Mouse (Mus musculus) lung, postnatal 14 days (tissue): ENCODE data around the gene Ppp1ca.

ENCODE experiments used
- DNase-seq: peaks from one replicate; pipeline ENCODE4 v3.0.0; 2021

The Ppp1ca gene

DNA sequence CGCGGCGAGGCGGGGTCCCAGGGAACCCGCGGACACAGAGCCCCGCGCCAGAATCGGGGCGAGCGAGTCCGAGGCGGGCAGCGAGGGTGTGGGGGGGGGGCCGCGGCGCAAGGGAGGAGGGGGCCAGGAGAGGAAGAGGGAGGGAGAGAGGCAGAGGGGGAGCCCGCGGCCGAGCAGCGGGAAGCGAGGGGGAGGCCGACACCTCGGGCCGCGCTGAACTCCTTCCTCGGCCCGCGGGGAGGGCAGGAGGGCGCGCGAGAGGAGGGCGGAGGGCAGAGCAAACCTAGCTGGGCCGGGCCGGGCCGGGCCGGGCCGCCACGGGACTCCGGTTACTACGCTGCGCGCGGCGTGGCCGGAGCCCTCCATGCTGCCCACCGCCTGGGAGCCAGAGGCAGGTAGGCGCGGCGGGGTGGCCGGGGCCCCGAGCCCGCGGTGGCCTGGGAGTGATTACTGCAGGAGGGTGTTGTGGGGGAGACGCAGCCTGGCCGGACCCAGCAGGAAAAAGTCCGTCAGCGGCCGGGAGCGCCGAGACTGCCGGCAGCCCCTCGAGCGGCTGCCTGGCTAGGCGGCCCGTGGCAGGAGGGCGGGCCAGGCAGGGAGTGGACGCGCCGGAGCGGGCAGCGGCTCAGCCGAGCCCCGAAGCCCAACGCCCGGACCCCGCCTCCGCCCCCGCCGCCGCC is 23.0 kb downstream of the Ppp1ca start:
- DNase-seq, result no peak

DNA sequence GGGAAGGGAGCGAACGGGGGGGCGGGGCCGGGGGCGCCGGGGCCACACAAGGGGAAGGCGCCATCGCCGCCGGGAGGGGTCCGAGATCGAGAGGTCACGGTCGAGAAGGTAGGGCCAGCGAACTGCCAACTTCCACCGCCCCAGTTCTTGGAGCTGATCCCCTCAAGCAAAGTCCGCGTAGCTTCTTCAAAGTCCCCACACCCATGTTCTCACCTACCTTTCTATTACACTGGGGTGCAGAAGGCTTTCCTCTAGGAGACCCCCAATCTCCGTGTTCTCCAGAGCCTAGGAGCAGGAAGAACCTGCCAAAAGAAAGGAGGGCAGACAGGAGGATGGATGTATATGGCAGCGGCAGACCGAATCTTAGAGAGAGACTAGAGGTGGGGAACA is 23.6 kb downstream of the Ppp1ca start:
- no peak for DNase-seq

DNA sequence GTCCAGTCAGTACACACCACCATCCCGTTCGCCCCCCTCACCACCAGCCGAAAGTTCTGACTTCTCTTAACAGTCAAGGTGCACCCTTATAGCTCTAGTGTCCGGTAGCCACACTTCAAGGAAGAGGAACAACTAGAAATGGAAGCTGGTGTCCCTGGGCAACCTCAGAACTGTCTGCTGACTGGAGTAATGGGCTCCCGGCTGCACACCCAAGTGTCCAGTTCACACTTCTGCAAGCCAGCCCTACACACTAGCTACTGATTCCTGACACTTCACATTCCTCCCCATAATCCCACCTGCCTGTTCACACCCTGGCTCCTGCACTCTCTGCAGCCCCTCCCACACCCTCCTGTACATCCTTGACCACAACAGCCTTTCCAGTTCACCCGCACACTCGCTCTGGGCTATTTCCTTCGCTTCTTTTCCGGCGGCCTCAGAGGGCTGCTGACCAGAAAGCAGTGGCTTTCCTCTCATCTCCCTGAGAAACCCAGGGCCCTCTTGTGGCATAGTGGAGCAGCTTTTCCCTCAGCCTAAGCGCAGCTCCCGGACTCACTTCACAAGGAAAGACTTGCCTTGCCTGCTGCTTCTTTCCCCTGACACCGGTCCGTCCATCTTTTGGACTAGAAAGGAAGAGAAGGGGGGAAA is 24.3 kb downstream of the Ppp1ca start:
- DNase-seq, result peak; percentile 61

DNA sequence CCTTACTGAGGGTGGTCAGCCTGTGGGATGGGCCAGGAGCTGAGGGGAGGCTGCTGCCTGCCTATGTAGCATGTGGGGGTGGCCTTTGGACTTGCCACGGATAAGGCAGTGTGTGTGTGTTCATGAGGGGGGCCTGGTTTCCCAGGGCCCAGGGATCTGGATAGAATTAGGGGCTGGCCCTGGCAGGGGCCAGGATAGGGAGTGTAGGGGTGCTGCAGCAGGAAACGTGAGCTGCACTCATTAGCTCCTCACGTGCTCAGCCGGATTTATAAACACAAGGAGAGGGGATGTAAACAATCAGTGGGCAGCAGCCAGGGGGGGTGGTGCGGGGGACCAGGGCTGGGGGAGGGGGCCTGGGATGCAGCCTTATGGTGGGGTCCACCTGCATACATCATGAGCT is 25.3 kb downstream of the Ppp1ca start:
- DNase-seq, result no peak

DNA sequence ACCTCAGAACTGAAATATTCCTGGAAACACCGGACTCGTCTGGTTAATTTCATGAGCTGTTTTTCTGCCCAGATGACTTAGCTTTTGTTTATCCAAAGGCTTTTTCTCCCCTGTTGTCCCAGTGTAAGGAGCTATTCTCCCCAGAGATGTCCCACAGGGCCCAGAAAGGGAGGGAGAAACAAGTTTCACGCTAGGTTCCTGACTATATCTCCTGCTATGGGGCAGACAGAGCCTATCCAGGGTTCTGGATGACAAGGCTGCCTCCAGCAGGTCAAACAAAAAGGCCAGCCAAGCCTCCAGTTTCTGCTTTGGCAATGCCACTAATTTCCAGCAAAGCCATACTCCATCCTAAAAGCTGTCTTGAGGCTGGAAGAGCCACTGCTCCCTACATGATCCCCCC is 26.0 kb downstream of the Ppp1ca start:
- DNase-seq, result no peak

DNA sequence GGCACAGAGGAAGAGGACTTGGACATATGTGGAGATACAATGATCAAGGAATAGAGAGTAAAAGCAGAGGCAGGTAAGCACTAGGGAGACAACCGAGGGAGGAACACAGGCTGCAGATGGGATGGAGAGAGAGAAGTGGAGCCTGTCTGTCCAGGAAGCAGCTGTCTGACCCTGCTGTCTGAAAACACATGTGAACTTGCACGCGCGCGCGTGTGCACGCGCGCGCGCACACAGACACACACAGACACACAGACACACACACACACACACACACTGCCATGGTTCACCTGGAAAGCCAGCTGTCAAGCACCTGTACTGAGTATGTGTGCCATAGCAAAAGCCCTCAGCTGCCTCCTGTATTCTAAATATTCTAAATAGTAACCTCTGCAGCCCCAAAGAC is 26.4 kb downstream of the Ppp1ca start:
- DNase-seq, result no peak

DNA sequence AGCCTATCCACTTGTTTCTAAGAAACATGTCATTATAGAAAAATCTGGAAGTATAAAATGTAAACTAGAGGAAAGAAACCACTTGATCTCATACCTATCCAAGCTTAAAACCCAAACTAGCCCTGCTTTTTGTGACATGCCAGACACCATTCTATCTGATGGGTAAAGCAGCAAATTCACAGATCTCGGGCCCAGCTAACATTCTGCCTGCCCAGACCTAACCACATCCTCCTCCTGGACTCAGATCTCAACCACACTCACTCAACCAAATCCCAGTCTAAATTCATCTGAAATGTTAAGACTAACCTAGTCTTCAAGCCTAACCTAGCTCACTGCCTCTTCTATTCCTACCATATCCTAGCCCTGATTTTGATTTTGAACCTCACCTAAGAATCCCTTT is 26.9 kb downstream of the Ppp1ca start:
- no peak for DNase-seq

DNA sequence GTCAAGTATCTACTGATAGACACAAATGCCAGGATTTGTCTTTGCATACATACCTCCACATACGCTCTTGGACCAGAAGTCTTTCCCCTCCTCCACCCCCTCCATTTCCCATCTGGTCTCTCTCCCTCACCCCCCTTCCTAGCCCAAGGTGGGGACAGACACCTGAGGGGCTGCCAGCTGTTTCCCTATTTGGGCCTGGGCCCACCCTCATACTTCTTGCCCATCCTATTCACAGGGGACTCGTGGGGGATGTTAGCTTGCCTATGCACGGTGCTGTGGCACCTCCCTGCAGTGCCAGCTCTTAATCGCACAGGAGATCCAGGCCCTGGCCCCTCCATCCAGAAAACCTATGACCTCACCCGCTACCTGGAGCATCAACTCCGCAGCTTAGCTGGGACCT is 28.1 kb downstream of the Ppp1ca start:
- no peak for DNase-seq

DNA sequence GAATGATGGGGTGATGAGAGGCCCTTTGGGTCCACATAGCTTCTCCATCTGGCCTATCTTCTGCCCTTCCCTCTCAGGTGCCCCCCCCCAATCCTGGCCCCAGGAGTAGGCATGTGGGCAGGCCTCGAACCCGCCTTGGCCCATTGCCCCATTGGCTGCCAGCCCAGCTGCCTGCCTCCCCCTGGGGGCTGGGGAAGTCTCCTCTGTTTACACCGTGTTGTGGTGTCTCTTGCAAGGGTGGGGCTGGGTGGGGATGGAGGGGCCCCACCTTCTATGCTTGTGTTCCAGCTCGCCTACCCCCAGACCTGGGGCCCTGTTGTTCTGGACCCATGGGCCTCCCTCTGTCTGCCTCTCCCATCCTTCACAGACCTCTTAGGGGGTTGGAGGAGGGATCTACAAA is 28.6 kb downstream of the Ppp1ca start:
- DNase-seq, result peak; percentile 59

DNA sequence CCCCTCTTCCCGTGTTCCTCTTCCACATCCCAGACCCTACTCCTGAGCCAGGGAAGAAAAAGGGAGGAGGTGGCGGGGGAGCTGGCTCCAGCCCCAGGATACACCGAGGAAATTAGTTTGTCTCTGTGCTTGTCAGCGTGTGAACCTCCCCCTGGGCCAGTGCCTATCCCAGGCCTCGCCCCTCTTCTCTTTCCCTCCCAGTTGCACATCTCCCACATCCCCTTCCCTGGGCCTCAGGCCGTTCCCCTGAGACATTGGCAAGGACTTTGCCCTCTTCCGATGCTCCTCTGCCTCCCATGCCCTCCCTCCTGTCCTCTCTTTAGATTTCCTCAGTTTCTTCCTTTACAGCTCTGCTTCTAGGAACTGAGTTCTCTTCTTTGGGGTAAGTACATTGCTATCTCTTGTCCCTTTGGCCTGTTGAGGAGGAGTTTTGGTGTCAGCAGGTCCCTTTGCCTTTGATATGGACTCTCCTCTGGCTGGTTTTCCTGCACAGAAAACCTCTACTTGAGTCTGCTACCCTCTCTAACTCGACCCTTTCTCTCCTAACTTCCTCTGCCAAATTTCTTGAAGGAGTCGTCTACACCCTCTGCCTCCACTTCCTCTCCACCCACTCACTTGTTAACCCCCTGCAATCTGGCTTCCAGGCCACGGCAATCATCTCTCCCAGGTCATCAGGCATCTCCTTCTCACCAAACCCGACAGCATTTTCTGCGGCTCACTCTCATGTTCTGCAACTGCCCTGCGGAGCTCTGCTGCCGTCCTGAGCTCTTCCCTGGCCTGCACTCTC is 29.3 kb downstream of the Ppp1ca start:
- peak; percentile 53 for DNase-seq

DNA sequence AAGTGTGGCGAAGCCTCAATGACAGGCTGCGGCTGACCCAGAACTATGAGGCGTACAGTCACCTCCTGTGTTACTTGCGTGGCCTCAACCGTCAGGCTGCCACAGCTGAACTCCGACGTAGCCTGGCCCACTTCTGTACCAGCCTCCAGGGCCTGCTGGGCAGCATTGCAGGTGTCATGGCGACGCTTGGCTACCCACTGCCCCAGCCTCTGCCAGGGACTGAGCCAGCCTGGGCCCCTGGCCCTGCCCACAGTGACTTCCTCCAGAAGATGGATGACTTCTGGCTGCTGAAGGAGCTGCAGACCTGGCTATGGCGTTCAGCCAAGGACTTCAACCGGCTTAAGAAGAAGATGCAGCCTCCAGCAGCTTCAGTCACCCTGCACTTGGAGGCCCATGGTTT is 30.3 kb downstream of the Ppp1ca start:
- no peak for DNase-seq

DNA sequence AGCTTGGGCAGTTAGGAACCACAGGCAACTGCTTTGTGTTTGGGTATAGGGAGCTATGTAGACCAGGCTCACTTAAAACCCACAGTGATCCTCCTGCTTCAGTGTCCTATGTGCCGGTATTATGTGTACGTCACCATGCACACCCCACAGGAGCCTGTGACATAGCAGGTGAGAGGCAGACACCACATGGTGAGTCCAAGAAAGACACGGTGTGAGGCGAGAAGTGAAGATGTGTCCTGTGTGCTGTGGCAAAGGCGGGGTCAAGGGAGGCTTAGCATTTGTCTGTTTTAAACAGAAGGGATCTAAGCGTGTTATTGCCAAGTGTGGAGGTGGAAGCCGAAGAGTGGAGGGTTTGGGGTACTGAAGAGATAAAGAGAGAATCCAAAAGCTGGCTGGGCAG is 34.9 kb downstream of the Ppp1ca start:
- DNase-seq, result no peak

DNA sequence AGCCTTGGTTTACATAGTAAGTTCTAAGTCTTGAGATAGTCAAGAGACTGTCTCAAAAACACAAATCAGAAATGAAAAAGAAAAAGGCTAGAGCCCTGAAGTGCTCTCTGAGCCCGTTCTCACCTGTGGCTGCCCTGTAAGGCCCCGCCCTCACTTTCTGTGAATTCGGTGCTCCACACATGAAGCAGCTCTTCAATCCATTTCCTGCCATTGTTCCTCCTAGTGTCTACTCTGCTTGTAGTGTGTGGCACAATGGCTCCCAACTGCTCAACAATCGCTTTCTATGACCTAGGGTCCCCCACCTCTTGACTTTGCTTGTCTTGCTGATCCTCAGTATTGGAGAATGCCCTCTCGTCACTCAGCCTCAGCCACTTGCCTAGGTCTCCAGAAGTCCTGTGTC is 35.6 kb downstream of the Ppp1ca start:
- no peak for DNase-seq

DNA sequence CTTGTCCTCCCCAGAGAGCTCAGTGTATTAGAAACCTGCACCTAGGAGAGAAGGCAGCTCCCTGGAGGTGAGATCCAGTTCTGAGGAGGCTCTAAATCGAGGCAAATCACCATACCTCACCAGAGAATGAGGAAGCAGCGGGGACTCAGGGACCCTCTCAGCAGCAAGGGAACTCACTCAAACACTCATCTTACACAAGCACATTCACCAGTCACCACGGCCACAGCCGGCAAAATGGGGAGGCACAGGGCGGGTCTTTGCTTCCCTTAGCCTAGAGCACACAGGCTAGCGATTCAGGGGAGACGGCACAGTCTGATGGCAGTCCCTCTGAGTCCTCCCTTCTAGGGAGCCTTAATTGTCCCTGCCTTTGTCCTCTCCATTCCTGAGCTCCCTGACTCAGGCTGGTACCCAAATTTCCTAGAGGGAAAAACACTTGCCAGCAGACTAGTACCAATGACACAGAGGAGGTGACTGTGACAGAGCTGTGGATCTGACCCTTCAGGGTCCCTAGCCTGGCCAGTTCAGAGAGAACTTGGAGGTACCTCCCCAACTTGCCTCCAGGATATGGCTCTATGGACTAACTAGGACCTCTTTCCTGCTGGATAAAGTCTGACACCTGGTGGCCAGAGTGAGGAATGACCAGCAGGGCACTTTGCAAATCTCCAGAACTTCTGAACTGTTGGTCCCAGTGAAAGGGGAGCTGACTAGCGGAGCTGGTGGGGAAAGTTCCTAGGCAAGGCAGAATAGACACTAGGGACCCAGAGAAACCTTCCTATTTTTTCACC is 36.2 kb downstream of the Ppp1ca start:
- peak; percentile 81 for DNase-seq

DNA sequence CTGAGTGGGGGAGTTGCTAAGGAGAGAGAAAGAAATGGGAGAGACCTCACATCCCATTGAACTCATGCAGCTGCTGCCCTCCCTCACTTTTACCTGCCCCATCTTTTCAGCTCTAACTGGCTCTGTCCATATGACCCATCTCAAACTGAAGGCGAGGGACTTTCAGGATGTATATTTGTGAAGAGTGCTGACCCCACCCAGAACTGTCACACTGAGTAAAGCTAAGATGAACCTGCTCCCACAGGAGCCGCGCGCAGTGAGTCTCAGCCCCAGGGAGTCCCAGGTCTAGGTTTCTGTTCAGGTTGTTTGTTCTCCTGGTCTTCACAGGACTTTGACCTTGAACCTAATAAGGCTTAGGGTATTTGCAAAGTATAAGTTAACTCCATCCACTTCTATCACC is 37.0 kb downstream of the Ppp1ca start:
- DNase-seq, result no peak

DNA sequence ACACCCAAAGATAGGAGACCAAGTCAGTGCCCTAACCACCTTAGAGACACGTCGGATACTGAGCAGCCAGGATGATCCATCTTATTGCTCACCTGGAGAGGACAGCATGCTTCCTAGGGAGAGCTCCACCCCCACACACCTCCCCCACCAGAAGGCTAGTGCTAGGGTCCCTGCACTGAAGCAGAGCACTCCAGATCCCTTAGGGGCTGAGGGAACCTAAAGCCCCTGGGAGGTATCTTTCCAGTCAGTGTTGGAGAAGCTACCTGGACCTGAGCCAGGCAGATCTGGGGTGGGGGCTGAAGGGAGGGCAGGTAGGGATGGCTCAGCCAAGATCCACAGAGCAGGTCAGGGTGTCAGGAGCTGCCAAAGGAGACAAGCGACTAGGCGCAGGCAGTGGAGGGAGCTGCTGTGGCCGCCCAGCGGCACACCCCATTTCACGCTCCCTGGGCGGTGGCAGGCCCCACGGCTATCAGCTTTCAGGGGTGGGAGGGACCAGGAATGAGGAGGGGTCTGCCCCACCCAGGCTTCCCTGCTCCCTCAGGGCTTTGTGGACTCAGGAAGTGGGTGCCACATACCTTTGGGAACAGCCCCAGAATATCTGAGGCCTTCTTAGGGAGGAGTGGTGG is 37.7 kb downstream of the Ppp1ca start:
- DNase-seq, result no peak

DNA sequence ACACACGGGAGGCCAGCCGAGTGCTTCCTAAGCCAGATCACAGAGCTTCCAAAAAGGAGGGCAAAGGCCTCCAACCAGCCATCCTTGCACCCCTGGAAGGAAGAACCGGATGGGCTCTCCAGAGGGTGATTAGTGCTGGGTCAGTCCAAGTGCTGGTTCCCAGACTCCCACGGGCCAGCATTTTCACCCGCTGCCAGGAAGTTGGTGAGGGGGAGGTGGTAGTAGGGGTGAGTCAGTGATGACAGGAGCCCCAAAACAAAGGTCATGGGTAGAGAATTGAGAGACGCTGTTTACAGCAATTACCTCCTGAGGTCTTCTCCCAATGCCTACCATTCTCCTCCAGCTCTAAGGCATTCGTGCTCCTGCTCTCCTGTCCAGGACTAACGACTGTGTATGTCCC is 38.5 kb downstream of the Ppp1ca start:
- no peak for DNase-seq

DNA sequence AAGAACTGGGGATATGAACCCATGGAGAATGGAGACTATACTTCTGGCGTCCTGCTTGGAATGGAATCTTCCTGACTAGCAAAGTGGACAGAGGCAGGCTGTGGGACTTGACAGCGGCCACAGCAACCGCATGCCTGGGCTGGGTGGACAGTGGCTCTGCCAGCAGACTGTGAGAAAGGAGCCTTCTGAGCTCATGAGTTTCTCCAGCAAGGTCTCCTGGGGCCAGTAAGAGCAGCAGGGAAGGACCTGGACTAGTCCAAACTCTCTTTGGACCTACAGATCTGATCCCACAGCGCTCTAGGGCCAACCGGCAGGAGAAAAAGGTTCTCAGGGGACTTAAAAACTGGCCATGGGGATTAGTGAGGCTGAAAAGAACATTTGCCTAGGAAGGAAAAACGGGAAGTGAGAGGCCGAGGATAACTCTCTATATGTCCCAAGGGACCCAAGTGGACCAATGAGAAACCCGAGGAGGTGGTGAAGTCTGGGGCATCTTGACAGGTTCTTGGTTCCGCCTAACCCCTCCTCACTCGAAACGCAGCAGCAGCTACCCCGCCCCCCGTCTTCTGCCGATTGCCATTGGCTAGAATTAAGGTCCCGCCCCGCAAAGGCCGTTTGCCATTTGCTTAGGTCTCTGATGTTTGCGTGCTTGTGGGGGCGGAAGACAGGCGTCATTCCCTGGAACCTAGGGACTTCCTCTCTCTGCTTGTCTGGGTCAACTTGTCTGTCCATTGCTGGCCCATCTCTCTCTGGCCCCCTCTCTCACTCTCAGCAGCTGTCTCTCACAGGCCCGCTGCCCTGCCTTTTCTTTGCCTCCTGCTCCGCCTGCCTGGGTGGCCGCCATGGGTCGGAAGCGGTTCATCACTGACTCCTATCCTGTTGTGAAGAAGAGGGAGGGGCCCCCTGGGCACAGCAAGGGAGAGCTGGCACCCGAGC is 39.7 kb downstream of the Ppp1ca start, which contains the start of gene Pold4:
Gene Pold4 (plus strand): TSS at position 647 of the 933 bp plus-strand sequence.
- DNase-seq, result peak; percentile 99

DNA sequence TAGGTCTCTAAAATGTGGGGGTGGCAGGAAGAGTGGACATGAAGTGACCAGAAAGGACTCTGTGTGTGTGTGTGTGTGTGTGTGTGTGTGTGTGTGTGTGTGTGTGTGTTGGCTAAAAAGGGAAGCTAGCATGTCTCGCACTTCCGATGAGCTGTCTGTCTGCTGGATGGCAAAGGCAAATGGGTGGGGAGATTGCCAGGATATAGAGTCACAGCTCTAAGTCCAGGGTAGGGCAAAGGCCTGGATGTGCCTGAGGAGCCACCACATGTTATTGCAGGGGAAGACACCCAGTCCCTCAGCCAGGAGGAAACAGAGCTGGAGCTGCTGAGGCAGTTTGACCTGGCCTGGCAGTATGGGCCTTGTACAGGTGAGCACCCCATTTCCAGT is 40.3 kb downstream of the Ppp1ca start:
- DNase-seq, result no peak

DNA sequence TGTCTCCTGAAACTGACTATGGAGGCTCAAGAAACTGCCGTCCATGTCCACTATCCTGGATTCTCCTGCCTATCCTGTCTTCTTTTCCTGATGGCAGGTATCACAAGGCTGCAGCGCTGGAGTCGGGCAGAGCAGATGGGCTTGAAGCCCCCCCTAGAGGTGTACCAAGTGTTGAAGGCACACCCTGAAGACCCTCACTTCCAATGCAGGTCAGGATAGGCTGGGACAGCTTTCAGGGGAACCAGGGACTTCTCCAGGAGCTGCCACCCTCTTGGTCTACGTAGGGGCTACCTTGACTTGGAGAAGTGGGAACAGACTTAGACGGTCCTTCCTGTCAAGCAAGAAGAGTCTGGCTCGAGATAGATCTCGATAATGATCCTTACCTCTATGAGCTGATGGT is 40.8 kb downstream of the Ppp1ca start:
- DNase-seq, result no peak

DNA sequence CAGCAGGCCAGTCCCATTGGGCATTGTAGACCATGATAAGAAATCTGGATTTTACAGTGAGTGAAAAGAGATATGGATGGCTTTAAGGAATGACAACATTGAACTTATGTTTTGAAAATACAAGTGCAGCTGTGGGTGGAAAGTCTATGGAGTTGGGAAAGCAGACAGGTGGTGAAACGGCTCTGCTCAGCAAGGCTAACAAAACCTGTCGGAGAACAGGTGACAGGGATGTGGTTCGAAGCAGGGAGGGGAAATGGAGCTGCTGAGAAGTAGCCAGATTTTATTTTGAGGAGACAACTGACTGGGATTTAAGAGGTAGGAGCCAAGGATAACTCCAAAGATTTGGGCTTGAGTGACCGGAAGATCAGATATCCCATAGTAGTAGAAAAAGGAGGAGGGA is 42.7 kb downstream of the Ppp1ca start:
- DNase-seq, result no peak

DNA sequence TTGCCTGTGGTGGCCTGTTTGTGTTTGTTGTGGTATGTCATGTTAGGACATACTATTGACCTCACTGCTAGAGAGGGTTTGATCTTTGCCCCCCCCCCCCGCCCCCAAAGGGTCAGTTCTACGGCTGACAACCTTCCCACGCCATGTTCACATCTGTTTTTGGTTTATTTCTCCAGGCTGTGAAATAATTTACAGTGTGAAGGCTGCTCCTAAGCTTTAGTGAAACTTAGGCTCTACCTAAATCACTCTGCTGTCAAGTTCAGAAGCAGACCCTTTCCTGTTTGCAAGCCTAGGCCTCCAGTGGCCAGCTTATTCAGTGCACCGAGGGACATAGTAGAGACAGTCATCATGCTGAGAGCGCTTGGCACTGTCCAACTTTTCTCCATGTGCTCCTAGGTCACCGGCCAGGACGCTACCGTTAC is 48.4 kb downstream of the Ppp1ca start:
- no peak for DNase-seq
